Mouse (Mus musculus) left cerebral cortex, adult 2 months (tissue): Measurements from ENCODE around the gene Cnr2. TPM values are rescaled to one million over a fixed set of nuclear protein-coding genes. Genes with fewer than 3 reads are reported as not detected.

ENCODE experiments used
- DNase-seq, 2 experiments: peaks; one replicate each; pipeline ENCODE4 v3.0.0; 2021 to 2022; ENCODE audit warnings: low spot score in 2 of 2, mixed read lengths in 1 of 2; ENCODE audit errors: extremely low spot score in 1 of 2
- H3K27ac ChIP-seq: fragments of 200-600 bp; 2 replicates; pipeline ENCODE4 v1.8.1; 2022
- H3K4me3 ChIP-seq: fragments of 200-600 bp; 2 replicates; pipeline ENCODE4 v1.8.1; 2022
- CTCF ChIP-seq: fragments of 200-600 bp; IDR thresholded peaks from 2 replicates; pipeline ENCODE4 v1.8.1; 2022; ENCODE audit warnings: antibody characterized with exemption, mild to moderate bottlenecking, moderate library complexity
- intact Hi-C: fragments of 180-260 bp; cut with DNase I; formaldehyde crosslinking; loops from one replicate; pipeline ENCODE4 v1.15.1; 2025
- total RNA-seq, 2 experiments: library from RNA; stranded (reverse); gene quantifications; 2 replicates each; pipeline ENCODE4 v1.2.3; 2021

Cnr2 gene
- total RNA-seq, 2 experiments from 2014 or later = 0.11 TPM; not detected in 1

GRCm38 (mm10) chr4:135868996-135869395, 26.2 kb upstream of the Cnr2 start:
- intact Hi-C loops = no loop called here
- no peak overlapping the region for H3K27ac ChIP-seq
- no peak for DNase-seq
- no peak for TF ChIP-seq CTCF
- no peak overlapping the region for H3K4me3 ChIP-seq

GRCm38 (mm10) chr4:135870227-135871023, 24.8 kb upstream of the Cnr2 start:
- intact Hi-C loops = no loop called here
- Histone ChIP-seq H3K27ac (0 out of 2 replicates have a peak overlapping the region, but pooled peaks have one; percentile 20), H3K4me3 (peak overlapping the region; percentile 13)
- no peak for DNase-seq
- TF ChIP-seq CTCF = no peak

DNA sequence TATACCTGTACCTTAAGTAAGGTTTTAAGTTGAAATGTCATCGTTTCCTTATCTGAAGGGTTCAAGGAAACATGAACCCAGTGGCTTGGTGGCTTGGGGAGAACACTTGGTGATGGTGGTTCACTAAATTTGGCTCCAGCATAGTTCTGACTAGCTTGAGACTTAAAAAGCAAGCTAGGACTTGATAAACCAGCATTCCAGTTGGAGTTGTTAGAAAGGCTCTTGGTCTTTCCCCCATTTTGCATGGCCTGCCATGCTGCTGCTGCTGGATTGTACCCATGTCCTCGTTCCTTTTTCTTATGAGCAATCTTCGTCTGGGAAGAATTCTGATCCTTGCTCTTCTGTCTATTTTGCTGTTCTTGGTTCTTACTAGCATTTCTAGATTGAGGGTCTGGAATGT, 23.2 kb upstream of the Cnr2 start:
- Histone ChIP-seq H3K4me3 (peak overlapping the region; percentile 78), H3K27ac (no peak overlapping the region)
- intact Hi-C loops = no loop called here
- no peak for DNase-seq
- TF ChIP-seq CTCF = no peak

GRCm38 (mm10) chr4:135872589-135873391, 22.4 kb upstream of the Cnr2 start:
- H3K4me3 ChIP-seq = peak overlapping the region; percentile 78
- no peak for DNase-seq
- no peak for TF ChIP-seq CTCF
- intact Hi-C loops = loop anchor here (1.0 kb wide), 1 partner anchor 16 kb away; no protein-coding TSS in a partner anchor
- H3K27ac ChIP-seq = peak overlapping the region; percentile 98

DNA sequence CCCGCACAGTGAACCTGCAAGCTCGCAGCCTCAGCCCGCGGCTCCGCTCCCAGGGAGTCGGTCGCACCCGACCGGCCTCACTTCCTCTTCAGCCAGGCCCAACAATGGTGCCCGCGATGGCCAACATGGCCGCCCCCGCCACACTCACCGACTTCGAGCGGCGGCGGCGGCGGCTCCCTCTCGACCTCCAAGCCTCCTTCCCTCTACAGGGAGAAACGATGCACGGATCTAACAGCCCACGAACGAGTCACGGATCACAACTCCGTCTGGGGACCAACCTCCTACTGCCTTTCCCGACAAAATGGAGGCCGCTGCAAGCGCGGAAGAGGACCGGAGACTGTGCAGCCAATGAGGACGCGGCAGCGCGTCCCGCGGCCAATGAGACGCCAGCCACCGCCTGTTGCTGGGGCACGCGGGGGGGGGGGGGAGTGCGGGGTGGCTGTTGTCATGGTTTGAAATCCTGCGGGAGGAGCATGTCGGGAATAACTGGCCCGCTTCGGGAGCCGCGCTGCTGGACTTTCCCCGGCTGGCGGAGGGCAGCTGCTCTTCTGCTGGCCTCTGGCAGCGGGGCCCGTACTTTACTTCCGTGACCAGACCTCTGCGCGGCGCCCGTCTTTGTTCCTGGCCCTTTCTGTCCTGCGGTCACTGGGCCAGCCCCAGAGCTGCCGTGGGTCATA, 21.5 kb upstream of the Cnr2 start, which contains the start of gene Pnrc2:
Gene Pnrc2 (minus strand): TSS at position 325 of the 677 bp plus-strand sequence.
- intact Hi-C loops = loop anchor here (1.0 kb wide), 1 partner anchor 17 kb away; no protein-coding TSS in a partner anchor
- Histone ChIP-seq H3K4me3 (peak within 1 kb of the TSS; percentile 78), H3K27ac (peak within 1 kb of the TSS; percentile 98)
- DNase-seq = peak; percentile 88 to 90
- TF ChIP-seq CTCF = no peak

DNA sequence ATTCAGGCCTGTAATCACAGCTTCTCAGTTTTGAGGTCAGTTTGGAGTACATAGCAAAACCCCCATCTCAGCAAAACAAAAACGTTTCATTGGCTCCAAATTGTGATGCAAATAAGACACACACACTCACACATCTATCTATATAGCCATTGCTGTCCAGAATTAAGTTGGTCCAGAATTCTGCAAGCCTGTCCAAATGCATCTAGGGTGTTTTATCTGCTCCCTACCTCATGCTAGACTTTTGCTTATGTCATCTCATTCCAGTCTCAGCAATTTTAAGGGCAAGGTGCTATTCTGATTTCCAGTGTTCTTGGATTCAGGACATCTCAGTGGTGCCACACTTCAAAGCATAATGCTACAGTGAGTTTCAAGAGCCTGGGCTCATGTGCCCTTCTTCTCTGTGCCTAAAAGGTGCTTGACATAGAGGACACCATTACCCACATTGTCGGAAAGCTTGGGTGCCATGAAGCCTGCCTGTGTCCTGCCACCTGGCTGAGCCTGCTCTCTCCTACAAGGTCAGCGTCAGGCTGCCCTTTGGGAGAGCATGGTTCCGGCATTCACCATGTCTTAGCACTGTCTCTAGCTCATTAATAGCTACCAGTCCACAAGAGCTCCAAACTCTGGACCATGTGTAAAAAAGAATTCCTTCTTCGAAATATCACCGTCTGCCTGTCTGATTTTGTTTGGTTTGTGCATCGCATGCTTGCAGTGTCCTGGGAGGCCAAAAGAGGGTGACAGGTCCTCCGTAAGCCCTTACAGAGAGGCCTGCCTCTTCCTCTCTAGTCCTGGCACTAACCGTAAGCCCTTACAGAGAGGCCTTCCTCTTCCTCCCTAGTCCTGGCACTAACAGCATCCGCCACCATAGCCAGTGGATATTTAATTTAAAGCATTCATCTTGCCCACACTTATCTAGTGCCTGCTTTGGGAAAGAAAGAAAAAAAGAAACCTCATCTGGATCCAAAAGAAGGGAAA, 20.3 kb upstream of the Cnr2 start:
- no peak for DNase-seq
- no peak for TF ChIP-seq CTCF
- intact Hi-C loops = no loop called here
- Histone ChIP-seq H3K27ac (peak overlapping the region; percentile 98), H3K4me3 (no peak overlapping the region)

DNA sequence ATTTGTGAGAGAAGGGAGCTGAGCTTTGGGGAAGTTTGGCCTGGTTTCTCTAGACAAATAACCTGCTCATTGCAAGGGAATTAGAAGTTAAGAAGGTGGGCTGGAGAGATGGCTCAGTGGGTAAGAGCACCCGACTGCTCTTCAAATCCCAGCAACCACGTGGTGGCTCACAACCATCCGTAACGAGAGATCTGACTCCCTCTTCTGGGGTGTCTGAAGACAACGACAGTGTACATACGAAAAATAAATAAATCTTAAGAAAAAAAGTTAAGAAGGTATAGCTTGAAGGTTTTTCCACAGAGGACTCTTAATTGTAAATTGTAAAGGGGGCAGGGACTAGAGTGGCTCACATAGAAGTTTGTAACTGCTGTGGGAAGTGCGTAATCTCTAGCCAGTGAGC, 19.6 kb upstream of the Cnr2 start:
- DNase-seq = no peak
- intact Hi-C loops = no loop called here
- TF ChIP-seq CTCF = peak; percentile 5
- Histone ChIP-seq H3K27ac (no peak overlapping the region; the same call in 1 of the 2 replicates), H3K4me3 (no peak overlapping the region)

GRCm38 (mm10) chr4:135875991-135876582, 19.1 kb upstream of the Cnr2 start:
- H3K4me3 ChIP-seq = no peak overlapping the region; the same call in 1 of the 2 replicates
- intact Hi-C loops = loop anchor here (2.0 kb wide), 2 partner anchors 45 to 53 kb away; no protein-coding TSS in a partner anchor
- DNase-seq = no peak
- no peak for TF ChIP-seq CTCF
- no peak overlapping the region; the same call in 1 of the 2 replicates for H3K27ac ChIP-seq

DNA sequence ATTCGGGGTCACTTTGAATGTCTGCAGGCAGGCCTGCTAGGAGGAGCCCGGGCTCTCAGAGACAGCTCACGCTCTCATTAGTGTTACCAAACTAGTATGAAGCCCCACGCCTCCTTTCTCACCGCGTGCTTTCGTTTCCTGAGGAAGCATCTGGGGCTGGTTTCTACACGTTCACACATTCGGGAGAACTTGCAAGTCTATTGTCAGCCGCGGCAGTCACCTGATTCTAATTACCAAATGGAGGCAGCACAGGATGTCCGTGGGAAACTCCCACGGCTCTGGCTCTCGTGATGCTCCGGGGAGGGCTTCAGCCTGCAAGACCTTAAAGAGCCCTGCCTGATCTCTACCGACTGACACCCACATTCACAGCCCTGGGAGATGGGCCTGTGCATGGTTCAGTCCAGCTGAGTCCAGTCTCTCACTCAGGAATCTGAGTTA, 18.6 kb upstream of the Cnr2 start:
- intact Hi-C loops = loop anchor here (1.0 to 2.0 kb wide), 3 partner anchors 46 to 75 kb away; no protein-coding TSS in a partner anchor

GRCm38 (mm10) chr4:135877742-135878141, 17.5 kb upstream of the Cnr2 start:
- intact Hi-C loops = loop anchor here (1.0 to 2.0 kb wide), 3 partner anchors 47 to 76 kb away; no protein-coding TSS in a partner anchor
- Histone ChIP-seq H3K27ac (no peak overlapping the region), H3K4me3 (no peak overlapping the region)
- peak; percentile 52 for TF ChIP-seq CTCF
- DNase-seq = no peak

More for the DNA sequence above, 18.6 kb upstream of the Cnr2 start:
- Histone ChIP-seq H3K27ac (peak overlapping the region; percentile 74), H3K4me3 (peak overlapping the region; percentile 25)
- DNase-seq = peak; percentile 68 to 72
- TF ChIP-seq CTCF = no peak
